Mouse (Mus musculus) heart, adult 2 months (tissue): ENCODE measurements around the gene Gm14434. TPM values are rescaled to one million over a fixed set of nuclear protein-coding genes. Genes with fewer than 3 reads are reported as not detected.
"Not testable (repeated sequence)": the region's sequence is repeated elsewhere in the genome, so short reads cannot be mapped to it uniquely, and the experiment has no call there.

Experiments used
- DNase-seq, 2 experiments: peaks; one replicate each; pipeline ENCODE4 v3.0.0; 2021
- H3K27ac ChIP-seq: fragments of 200-600 bp; 2 replicates; pipeline ENCODE4 v1.8.1; 2022
- H3K27me3 ChIP-seq: fragments of 200-500 bp; 2 replicates; pipeline ENCODE4 v1.6.1; 2012; ENCODE audit warnings: mild to moderate bottlenecking, low read length, inconsistent platforms, mixed read lengths; ENCODE audit not compliant: control insufficient read depth, insufficient read depth
- H3K36me3 ChIP-seq: fragments of 200-500 bp; 2 replicates; pipeline ENCODE4 v1.6.1; 2012; ENCODE audit warnings: low read length, inconsistent platforms; ENCODE audit not compliant: control insufficient read depth, insufficient read depth
- H3K4me1 ChIP-seq: fragments of 200-500 bp; 2 replicates; pipeline ENCODE4 v1.6.1; 2011; ENCODE audit warnings: low read length; ENCODE audit not compliant: control insufficient read depth, insufficient read depth
- H3K4me3 ChIP-seq: fragments of 200-600 bp; 2 replicates; pipeline ENCODE4 v1.8.1; 2022
- H3K79me2 ChIP-seq: fragments of 200-500 bp; replicated peaks from 2 replicates; pipeline ENCODE4 v1.6.1; 2012; ENCODE audit warnings: mild to moderate bottlenecking, inconsistent platforms, low read length, moderate library complexity, mixed read lengths; ENCODE audit not compliant: control insufficient read depth, insufficient read depth
- H3K9ac ChIP-seq: fragments of 200-500 bp; 2 replicates; pipeline ENCODE4 v1.6.1; 2012; ENCODE audit warnings: low read depth, mild to moderate bottlenecking, control low read depth, inconsistent platforms, low read length, mixed read lengths
- WGBS: fragments of 180-500 bp; shearing (Covaris S2); methylation state at CpG from one replicate; pipeline ENCODE4 v1.1.7; 2018; 5-methylcytosine and 5-hydroxymethylcytosine counted together
- intact Hi-C: fragments of 180-260 bp; cut with DNase I; formaldehyde crosslinking; loops from one replicate; pipeline ENCODE4 v1.15.1; 2025
- long read RNA-seq: library from polyadenylated mRNA; stranded (forward); transcript quantifications from one replicate; pipeline ENCODE4 v2.0.0, GENCODE M21; 2021
- polyA plus RNA-seq: library from polyadenylated mRNA; depleted of rRNA; stranded (reverse); fragments of >200 nt; gene quantifications from 2 replicates; pipeline ENCODE4 v1.2.3, GENCODE M21; 2012; rRNA removed
- total RNA-seq, 2 experiments: library from RNA; stranded (reverse); gene quantifications; 2 replicates each; pipeline ENCODE4 v1.2.3; 2021

The Gm14434 gene
- not detected for total RNA-seq
- polyA plus RNA-seq, result 3.8 and 7.8 TPM in 2 replicates
- long read RNA-seq, partial matches to known transcripts, result 1 of 4 reads
- long read RNA-seq, other reads (novel, unspliced or antisense), result 1 of 4 reads

GRCm38 (mm10) chr2:176486683-176487082 lies at the start of gene Gm14434:
Gm14434 (minus strand) TSS chr2:176486783.
- H3K36me3 ChIP-seq, H3K27me3 ChIP-seq, H3K27ac ChIP-seq, H3K4me1 ChIP-seq, H3K79me2 ChIP-seq, DNase-seq, intact Hi-C loops, H3K4me3 ChIP-seq, H3K9ac ChIP-seq: not testable (repeated sequence)
- WGBS, result no CpG with 5 or more reads among the region's 4 CpGs

GRCm38 (mm10) chr2:176520756-176521155 lies 34.2 kb upstream of the Gm14434 start, which contains the start of gene Zfp967:
Zfp967 (plus strand) TSS chr2:176521056.
- H3K79me2 ChIP-seq, DNase-seq, intact Hi-C loops, H3K9ac ChIP-seq, H3K4me3 ChIP-seq, H3K27me3 ChIP-seq, H3K27ac ChIP-seq, H3K36me3 ChIP-seq, H3K4me1 ChIP-seq: not testable (repeated sequence)
- no CpG with 5 or more reads among the region's 9 CpGs for WGBS

DNA sequence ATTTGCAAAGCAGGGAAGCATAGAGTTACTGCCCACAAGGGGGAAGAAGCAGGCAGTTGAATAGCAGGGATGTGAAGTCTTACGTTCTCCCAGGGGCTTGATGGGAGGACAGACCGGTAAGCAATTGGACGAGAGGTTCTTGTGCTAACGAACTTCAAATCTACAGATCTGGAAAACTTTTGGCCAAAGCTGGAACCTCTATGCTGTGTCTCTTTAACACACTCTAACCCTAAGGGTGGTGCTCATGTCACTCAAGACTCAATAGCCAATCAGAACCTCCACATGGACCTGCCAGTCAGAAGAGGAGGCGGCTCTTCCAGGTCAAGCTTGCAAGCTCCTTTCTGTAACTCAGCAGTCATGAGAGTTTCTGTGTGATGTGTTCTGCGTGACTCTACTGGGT lies 63.3 kb downstream of the Gm14434 start, which contains the start of gene Gm14435:
Gm14435 (plus strand) TSS at position 301 of the 400 bp plus-strand sequence.
- intact Hi-C loops, H3K27ac ChIP-seq: not testable (repeated sequence)

More for the DNA sequence above, 63.3 kb downstream of the Gm14434 start, which contains the start of gene Gm14435:
- not testable (repeated sequence) for H3K36me3 ChIP-seq, H3K4me3 ChIP-seq, H3K27me3 ChIP-seq, DNase-seq, H3K9ac ChIP-seq, H3K4me1 ChIP-seq, H3K79me2 ChIP-seq
- WGBS, result no CpG with 5 or more reads among the region's 6 CpGs

Other genes with a start within 250 kb of the Gm14434 start
- not detected for gene Gm11009, start 167.3 kb downstream of the Gm14434 start, total RNA-seq
- not detected in 2 replicates for gene Gm11009, start 167.3 kb downstream of the Gm14434 start, polyA plus RNA-seq
- 10 to 100 TPM; 28.7 to 36.3 TPM for gene Gm14435, start 63.2 kb downstream of the Gm14434 start, total RNA-seq
- 0.85 and 3.4 TPM in 2 replicates for gene Gm14435, start 63.2 kb downstream of the Gm14434 start, polyA plus RNA-seq
- not detected for gene Zfp967, start 34.3 kb upstream of the Gm14434 start, total RNA-seq
- not detected in 2 replicates for gene Zfp967, start 34.3 kb upstream of the Gm14434 start, polyA plus RNA-seq
- under 1 TPM in 1 of 2 experiments, not detected in 1; 0.41 TPM for gene Gm14308, start 149.6 kb upstream of the Gm14434 start, total RNA-seq
- gene Gm14308, start 149.6 kb upstream of the Gm14434 start, polyA plus RNA-seq, result 2.1 and 4.9 TPM in 2 replicates
- 10 to 100 TPM; 12.9 to 15.7 TPM for gene Zfp973, start 183.7 kb upstream of the Gm14434 start, total RNA-seq
- 3.3 and 7.4 TPM in 2 replicates for gene Zfp973, start 183.7 kb upstream of the Gm14434 start, polyA plus RNA-seq
- 1 to 10 TPM; 6.7 to 7.5 TPM for gene Gm14305, start 221.5 kb upstream of the Gm14434 start, total RNA-seq
- gene Gm14305, start 221.5 kb upstream of the Gm14434 start, polyA plus RNA-seq, result 2.9 and 7.5 TPM in 2 replicates